Mouse (Mus musculus) heart, postnatal 10 days (tissue): ENCODE results near the gene Slc22a7. TPM values are rescaled to one million over a fixed set of nuclear protein-coding genes. Genes with fewer than 3 reads are reported as not detected.

Experiments used
- DNase-seq, 2 experiments: peaks; one replicate each; pipeline ENCODE4 v3.0.0; 2021
- intact Hi-C: fragments of 180-260 bp; cut with DNase I; formaldehyde crosslinking; loops from one replicate; pipeline ENCODE4 v1.15.1; 2025
- total RNA-seq, 2 experiments: library from RNA; stranded (reverse); gene quantifications; 2 replicates each; pipeline ENCODE4 v1.2.3; 2021

Gene Slc22a7
- total RNA-seq, 2 experiments from 2014 or later: not detected

DNA sequence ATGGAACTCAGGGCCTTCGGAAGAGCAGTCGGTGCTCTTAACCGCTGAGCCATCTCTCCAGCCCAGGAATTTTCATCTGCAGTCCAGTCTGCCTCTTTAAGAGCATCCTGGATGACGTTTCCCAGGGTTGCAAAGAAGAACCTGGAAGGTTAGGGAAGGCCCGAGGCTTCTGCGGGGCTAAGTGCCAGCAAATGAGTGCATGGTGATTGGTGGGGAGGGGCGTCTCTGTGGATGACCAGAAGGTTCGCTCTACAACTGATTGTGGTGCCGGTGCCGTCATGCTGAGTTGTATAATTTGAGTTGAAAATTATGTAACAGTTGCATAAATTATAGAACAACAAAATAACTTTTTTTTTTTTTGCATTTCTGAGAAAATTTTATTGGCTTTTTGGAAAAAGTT, 919 bp upstream of the Slc22a7 start:
- intact Hi-C loops: no loop called here
- DNase-seq: no peak

DNA sequence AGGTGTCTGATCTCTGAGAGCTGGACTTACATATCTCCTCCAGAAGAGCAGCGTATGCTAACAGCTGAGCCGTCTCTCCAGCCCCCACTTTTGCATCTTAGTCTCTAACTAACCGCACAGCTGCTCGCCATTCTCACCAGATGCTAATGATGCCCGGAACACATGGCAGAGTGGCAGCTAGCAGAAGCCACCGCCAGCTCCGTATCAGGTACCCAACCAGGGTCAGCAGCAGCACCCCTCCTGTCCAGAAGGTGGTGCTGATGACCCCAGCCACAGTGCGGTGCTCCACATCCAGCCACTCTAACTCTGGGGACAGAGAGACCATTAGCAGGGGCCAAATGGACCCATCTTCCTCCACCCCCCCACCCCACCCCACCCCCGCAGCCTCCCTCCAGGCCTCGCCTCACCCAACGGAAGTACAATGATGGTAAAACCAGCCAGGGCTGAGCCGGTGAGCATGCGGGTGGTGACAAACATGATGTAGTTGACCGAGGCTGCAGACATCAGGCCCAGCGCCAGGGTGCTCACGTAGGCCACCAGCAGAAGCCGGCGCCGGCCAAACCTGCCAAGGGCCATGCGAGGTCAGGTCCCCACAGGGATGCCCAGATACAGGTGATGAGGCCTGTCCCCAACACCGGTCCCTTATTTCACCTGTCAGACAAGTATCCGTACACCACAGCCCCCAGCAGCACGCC, 1.4 kb downstream of the Slc22a7 start:
- intact Hi-C loops: loop anchor here (1.0 kb wide), 1 partner anchor 74 kb away; no protein-coding TSS in a partner anchor
- peak; percentile 51 to 63 for DNase-seq

DNA sequence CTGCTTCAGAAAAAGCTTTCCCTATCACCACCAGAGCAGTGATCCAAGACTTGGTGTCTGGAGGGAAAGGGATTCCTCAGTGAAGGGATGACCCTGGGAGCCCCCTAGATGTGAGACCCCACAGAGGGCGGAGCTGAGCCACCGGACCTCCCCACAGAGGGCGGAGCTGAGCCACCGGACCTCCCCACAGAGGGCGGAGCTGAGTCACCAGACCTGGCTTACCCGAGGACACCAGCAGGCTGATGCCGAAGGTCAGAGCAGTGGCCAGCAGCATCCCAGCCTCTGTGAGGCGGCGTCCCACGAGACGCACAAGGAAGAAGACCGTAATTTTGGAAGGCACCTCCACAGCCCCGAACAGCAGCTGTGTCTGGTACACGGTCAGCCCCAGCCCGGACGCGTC, 4.6 kb downstream of the Slc22a7 start:
- intact Hi-C loops: no loop called here
- DNase-seq: no peak

DNA sequence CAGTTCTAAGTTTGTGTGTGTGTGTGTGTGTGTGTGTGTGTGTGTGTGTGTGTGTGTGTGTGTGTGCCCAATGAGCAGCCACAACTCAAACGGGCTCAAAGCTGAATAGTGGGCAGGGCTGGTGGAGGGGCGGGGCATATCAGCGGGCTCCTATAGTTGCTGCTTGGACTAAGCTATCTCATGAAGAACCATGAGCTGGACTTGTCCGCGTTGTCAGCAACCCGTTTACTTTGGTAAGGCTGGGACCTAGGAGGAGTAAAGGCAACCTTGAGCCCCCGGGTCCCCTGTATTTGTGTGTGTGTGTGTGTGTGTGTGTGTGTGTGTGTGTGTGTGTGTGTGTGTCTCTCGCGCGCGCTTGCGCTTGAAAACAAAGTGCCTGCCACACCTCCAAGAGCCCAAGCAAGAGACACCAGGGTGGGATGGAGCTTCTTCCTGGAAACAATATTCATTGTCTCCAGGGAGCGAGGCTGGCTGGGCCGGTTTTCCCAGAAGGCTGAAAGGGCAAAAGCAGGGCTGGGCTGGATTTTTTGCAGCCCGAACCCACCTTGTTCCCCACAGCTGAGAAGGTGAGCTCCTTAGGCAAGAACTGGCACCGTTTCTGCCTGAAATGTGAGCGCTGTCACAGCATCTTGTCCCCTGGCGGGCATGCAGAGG, 9.4 kb downstream of the Slc22a7 start, which contains the start of gene Crip3:
TSS of gene Crip3 (plus strand) at position 166 of the 654 bp plus-strand sequence.
- DNase-seq: no peak
- intact Hi-C loops: no loop called here

DNA sequence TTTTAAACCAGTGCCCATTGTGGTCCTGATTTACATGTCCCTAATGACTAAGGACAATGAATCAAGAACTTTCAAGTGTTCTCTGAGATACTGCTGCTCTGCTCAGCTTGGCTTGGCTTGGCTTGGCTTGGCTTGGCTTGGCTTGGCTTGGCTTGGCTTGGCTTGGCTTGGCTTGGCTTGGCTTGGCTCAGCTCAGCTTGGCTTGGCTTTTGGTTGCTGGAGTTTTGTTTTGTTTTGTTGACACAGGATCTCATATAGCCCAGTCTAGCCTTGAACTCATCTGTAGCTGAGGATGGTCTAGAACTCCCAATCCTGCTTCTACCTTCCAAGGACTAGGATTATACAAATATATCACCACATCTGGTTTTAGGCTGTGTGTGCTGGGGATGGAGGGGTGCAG, 11.8 kb downstream of the Slc22a7 start:
- intact Hi-C loops: no loop called here
- no peak for DNase-seq

DNA sequence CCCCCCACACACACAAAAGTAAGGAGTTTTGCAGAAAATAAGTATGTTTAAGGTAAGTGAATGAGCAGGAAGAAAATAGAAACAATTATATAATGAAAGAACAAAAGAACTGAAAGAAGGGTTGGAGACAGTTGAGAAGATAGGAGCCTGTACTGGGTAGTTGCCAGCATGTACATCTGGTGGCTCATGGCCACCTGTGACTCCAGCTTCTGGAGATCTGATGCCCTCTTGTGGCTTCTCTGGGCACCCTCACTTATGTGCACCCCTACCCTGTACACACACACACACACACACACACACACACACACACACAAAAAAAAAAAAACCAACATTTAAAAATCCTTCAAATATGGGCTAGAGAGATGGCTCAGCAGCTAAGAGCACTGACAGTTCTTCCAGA, 18.5 kb downstream of the Slc22a7 start:
- intact Hi-C loops: no loop called here
- no peak for DNase-seq

DNA sequence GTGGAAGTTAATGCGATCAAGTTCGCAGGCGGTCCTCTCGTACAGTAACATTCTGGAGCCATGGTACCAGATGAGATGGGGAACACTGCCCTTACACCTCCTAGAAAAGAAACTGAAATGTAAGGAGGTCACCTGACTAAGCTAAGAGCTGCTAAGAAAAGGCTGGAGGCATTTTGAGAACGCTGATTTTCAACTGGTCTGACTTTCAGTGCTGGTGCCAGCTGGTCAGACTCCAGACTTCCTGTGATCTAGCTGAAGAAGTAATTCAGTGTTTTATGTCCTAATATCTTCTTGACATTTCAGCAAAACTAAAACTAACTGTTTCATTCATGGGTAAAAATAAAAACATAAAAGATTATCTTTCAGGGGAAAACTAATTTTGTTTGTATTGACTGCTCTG, 19.6 kb downstream of the Slc22a7 start:
- intact Hi-C loops: no loop called here
- DNase-seq: peak; percentile 41 to 47

DNA sequence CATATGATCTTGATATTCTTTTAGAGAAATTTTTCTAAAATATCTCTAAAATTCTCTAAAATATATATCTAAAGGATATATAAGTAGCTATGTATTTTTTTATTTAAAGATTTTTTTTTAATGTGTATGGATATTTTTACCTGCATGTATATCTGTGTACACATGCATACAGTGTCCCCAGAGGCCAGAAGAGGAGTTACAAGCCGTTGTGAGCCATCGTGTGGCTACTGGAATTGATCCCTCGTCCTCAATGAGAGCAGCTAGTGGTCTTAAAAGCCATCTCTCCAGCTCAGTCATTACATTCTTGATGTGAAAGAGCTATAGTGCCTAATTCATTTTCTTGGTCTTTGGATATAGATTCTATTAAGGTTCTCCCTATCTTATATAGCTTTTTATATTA, 29.8 kb downstream of the Slc22a7 start:
- DNase-seq: no peak
- intact Hi-C loops: no loop called here

DNA sequence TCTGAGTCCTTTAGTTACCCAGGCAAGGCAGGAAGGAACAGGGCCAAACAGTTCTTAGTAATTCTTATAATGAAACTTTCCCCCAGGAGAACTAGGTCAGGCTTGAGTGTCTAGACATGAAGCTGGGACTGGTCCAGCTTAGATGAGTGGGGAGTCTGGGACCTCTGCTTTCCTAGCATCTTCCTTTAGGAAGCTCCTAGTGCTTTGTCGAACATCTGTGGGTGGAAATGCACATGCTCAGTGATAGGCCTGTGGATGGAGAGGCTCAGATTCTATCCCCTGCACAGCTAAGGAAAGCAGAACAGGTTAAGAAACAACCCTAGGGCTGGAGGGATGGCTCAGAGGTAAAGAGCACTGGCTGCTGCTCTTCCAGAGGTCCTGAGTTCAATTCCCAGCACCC, 43.6 kb downstream of the Slc22a7 start:
- intact Hi-C loops: loop anchor here (5.0 kb wide), 1 partner anchor 127 kb away; no protein-coding TSS in a partner anchor
- no peak for DNase-seq

DNA sequence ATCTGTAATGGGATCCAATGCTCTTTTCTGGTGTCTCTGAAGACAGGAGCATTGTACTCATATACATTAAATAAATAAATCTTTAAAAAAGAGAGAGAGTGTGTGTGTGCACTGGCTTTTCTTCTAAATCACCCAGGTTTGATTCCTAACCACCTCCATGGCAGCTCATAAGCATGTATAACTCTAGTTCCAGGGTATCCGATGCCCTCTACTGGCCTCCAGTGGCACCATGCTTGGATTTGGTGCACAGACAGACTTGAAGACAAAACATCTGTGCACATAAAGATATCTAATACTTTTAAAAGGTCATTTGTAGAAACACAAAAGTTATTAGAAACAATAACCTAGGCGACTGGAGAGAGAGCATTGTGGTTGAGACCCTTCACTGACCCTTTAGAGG, 45.2 kb downstream of the Slc22a7 start:
- intact Hi-C loops: loop anchor here (5.0 kb wide), 1 partner anchor 126 kb away; no protein-coding TSS in a partner anchor
- peak; percentile 50 to 53 for DNase-seq

DNA sequence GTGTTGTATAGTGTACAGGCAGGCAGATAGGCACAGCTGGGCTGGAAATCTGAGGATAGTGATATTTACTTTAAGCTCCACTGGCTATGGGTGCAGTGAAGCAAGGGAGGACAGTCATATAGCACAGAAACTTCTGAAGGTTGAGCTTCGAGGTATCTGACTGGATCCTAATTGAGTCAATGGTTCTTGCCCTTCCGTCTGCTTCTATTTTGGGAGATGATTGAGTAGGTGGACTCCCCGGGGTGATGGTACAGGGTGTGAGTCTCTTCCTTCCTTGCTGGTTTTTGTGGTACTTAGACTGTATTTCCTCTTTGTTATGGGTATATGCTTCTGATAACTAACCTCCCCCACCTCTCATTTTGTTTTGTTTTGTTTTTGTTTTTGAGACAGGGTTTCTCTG, 50.1 kb downstream of the Slc22a7 start:
- intact Hi-C loops: no loop called here

DNA sequence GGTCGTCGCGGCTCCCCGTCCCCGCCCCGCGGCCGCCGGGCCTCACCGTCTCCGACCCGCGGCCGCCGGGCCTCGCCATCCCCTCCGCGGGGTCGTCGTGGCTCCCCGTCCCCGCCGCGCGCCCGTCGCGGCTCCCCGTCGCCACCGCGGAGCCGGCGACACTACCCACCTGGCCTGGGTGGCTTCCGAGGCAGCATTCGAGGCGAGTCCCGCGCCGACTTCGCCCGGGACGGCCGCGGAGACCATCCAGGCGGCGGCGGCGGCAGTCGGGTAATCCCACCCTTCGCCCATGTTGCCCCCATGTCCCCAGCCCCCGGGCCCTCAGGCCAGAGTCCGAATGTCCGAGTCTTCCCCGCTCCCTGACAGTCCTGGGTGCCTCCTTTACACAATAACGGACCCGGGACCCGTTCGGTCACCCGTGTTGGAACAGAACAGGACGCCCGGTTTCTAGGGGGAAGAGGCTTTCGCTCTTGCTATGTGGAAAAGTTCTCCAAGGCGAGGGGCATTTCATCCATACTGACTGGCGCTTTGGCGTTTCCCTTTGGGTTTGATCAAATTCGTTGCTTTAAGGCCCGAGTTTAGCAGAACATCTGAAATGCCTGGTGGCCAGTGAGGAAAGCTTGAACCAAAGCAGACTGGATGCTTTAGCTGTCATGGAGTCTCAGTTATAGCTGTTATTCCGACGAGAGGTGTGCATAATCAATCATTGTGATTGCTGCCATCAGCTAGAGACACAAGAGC, 54.0 kb downstream of the Slc22a7 start:
- DNase-seq: peak; percentile 43 to 53

More for the DNA sequence above, 50.1 kb downstream of the Slc22a7 start:
- no peak for DNase-seq

DNA sequence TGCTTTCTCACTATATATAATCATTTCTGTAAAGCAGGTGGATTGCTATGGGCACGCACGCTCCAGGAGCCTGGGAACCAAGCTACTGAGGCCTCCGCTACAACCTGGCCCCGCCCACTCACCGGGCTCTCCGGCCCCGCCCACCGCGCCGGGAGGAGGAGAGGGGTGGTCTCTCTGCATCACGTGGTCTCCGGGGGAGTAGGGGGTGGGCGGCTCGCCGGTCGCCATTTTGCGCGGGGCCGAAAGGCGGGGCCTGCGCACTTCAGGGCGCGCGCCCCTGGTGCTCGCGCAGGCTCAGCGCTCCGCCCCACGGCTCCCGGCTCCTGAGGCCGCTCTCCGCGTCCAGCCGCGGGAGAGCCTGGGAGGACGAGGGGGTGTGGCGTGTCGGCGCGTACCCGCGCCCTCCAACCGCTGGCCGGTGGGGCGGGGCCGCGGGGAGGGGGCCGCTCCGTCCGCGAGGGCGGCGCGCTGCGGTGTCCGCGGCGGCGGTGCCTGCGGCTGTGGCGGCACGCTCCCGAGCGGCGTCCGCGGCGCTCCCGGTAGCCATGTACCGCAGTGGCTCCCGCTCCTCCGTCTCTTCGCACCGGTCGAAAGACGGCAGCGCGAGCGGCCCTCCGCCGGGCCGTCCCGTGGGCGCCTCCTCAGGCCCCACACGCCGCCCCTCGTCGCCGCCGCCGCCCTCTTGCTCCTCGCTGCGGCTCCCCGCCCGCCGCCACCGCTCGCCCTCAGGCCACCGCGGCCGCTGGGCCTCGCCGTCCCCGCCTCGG, 54.8 kb downstream of the Slc22a7 start, which contains the start of gene Zfp318:
TSS of gene Zfp318 (plus strand) at position 438 of the 767 bp plus-strand sequence.
- intact Hi-C loops: loop anchor here (2.0 kb wide), 1 partner anchor 55 kb away; the partner anchor contains the start of gene Abcc10
- DNase-seq: peak; percentile 97

More for the DNA sequence above, 54.0 kb downstream of the Slc22a7 start:
- intact Hi-C loops: no loop called here

Other genes with a start within 250 kb of the Slc22a7 start
- 10 to 100 TPM; 11.6 to 15.9 TPM for gene Polh, start 235.8 kb downstream of the Slc22a7 start, total RNA-seq
- 10 to 100 TPM; 21.6 to 27.4 TPM for gene Xpo5, start 235.7 kb downstream of the Slc22a7 start, total RNA-seq
- gene Polr1c, start 190.4 kb downstream of the Slc22a7 start, total RNA-seq: 10 to 100 TPM; 23.8 to 26.9 TPM
- 10 to 100 TPM; 69.3 to 75.1 TPM for gene Yipf3, start 190.4 kb downstream of the Slc22a7 start, total RNA-seq
- gene Lrrc73, start 184.9 kb downstream of the Slc22a7 start, total RNA-seq: under 1 TPM; 0.38 to 0.40 TPM
- 10 to 100 TPM; 54.0 to 56.3 TPM for gene Tjap1, start 155.4 kb downstream of the Slc22a7 start, total RNA-seq
- 1 to 10 TPM in 1 of 2 experiments, under 1 TPM in 1; 0.57 to 1.0 TPM for gene Dlk2, start 141.0 kb downstream of the Slc22a7 start, total RNA-seq
- 1 to 10 TPM; 5.4 to 6.1 TPM for gene Abcc10, start 110.1 kb downstream of the Slc22a7 start, total RNA-seq
- gene Zfp318, start 54.7 kb downstream of the Slc22a7 start, total RNA-seq: 10 to 100 TPM; 22.5 to 25.3 TPM
- under 1 TPM in 1 of 2 experiments, not detected in 1; 0.26 TPM for gene Crip3, start 9.5 kb downstream of the Slc22a7 start, total RNA-seq
- gene Ttbk1, start 49.2 kb upstream of the Slc22a7 start, total RNA-seq: under 1 TPM; 0.40 to 0.48 TPM
- gene Dnph1, start 58.3 kb upstream of the Slc22a7 start, total RNA-seq: 1 to 10 TPM; 3.7 to 4.0 TPM
- 10 to 100 TPM; 13.8 to 18.8 TPM for gene Cul9, start 107.9 kb upstream of the Slc22a7 start, total RNA-seq
- gene Srf, start 117.7 kb upstream of the Slc22a7 start, total RNA-seq: 100 to 1,000 TPM; 129 to 134 TPM
- 10 to 100 TPM; 19.5 to 22.3 TPM for gene Ptk7, start 191.0 kb upstream of the Slc22a7 start, total RNA-seq
- gene Klc4, start 207.6 kb upstream of the Slc22a7 start, total RNA-seq: 10 to 100 TPM; 23.8 to 28.2 TPM
- 100 to 1,000 TPM; 117 to 122 TPM for gene Mrpl2, start 207.8 kb upstream of the Slc22a7 start, total RNA-seq
- gene Cul7, start 211.9 kb upstream of the Slc22a7 start, total RNA-seq: 10 to 100 TPM; 56.1 to 62.2 TPM
- gene Rrp36, start 235.9 kb upstream of the Slc22a7 start, total RNA-seq: 10 to 100 TPM; 12.9 to 19.0 TPM
- 10 to 100 TPM; 62.3 to 67.2 TPM for gene Mea1, start 240.3 kb upstream of the Slc22a7 start, total RNA-seq
- gene Klhdc3, start 242.5 kb upstream of the Slc22a7 start, total RNA-seq: 100 to 1,000 TPM; 152 to 160 TPM